Mouse (Mus musculus) neural tube, embryonic 11.5 days (tissue): ENCODE measurements at regions not wholly inside any gene's neighbourhood (a gene's known extent, or its start where the extent isn't known, plus 50 kb on each side); places are given as distances from the start of the nearest gene placed in this dataset.

Source experiments
- ATAC-seq: fragments of 200-750 bp; cut with Nextera tagmentation; 2 replicates; pipeline ENCODE4 v1.8.0; 2017; ENCODE audit warnings: moderate number of reproducible peaks, mild to moderate bottlenecking, moderate TSS enrichment, moderate library complexity; ENCODE audit not compliant: insufficient read depth, low FRiP score, low TSS enrichment
- DNase-seq: peaks from one replicate; pipeline ENCODE4 v3.0.0-alpha.2; 2015; ENCODE audit warnings: low spot score
- H3K27ac ChIP-seq: fragments of 300-500 bp; sonication (generic); 2 replicates; pipeline ENCODE4 v1.5.1; 2014; ENCODE audit warnings: low read depth, mild to moderate bottlenecking, low read length
- H3K27me3 ChIP-seq: fragments of 300-500 bp; sonication (generic); 2 replicates; pipeline ENCODE4 v1.6.1; 2014; ENCODE audit warnings: mild to moderate bottlenecking, low read length, mixed read lengths; ENCODE audit not compliant: control insufficient read depth, insufficient read depth
- H3K36me3 ChIP-seq: fragments of 300-500 bp; sonication (generic); 2 replicates; pipeline ENCODE4 v1.6.1; 2014; ENCODE audit warnings: mild to moderate bottlenecking, low read length, moderate library complexity, mixed read lengths; ENCODE audit not compliant: control insufficient read depth, insufficient read depth
- H3K4me1 ChIP-seq: fragments of 300-500 bp; sonication (generic); 2 replicates; pipeline ENCODE4 v1.6.1; 2014; ENCODE audit warnings: low read length, mixed read lengths; ENCODE audit not compliant: control insufficient read depth, insufficient read depth
- H3K4me2 ChIP-seq: fragments of 300-500 bp; sonication (generic); 2 replicates; pipeline ENCODE4 v1.6.1; 2014; ENCODE audit warnings: low read depth, mild to moderate bottlenecking, moderate library complexity
- H3K4me3 ChIP-seq: fragments of 300-500 bp; sonication (generic); 2 replicates; pipeline ENCODE4 v1.5.1; 2014; ENCODE audit warnings: low read depth, low read length
- H3K9ac ChIP-seq: fragments of 300-500 bp; sonication (generic); 2 replicates; pipeline ENCODE4 v1.6.1; 2014; ENCODE audit warnings: mild to moderate bottlenecking, low read length
- H3K9me3 ChIP-seq: fragments of 300-500 bp; sonication (generic); 2 replicates; pipeline ENCODE4 v1.6.1; 2016; ENCODE audit warnings: low read length; ENCODE audit not compliant: control insufficient read depth
- WGBS: fragments of 180-500 bp; shearing (Covaris S2); extraction: QIAGEN DNeasy Blood & Tissue Kit; methylation state at CpG from one replicate; pipeline ENCODE4 v1.1.7; 2014; 5-methylcytosine and 5-hydroxymethylcytosine counted together

DNA sequence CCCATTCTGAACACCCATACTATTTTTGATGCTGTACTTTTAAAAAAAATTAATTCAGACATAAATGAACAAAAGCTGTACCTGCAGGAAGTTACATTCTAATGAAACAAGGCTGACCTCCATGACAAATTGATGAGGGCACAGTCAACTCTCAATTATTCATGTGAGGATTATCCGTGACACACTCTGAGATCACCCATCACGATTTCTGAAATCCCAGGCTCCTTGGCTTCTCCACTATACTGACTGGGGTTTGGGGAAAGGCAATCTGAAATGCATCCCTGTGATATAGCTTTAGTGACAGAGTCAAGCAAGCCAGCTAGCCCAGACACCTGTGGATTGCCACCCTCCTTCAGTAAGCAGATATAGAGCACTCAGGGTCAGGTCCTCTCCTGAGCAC is 320.9 kb upstream of the Arid1b start:
- WGBS, result 82% methylated on average over 2 of the region's 2 CpGs
- H3K27me3 ChIP-seq, result no peaks in the 10 kb centered on the region
- DNase-seq (no peak), ATAC-seq (no peak)
- no peak overlapping the region for H3K9ac ChIP-seq
- no peak overlapping the region for H3K4me2 ChIP-seq
- H3K4me3 ChIP-seq, result no peak overlapping the region
- H3K4me1 ChIP-seq, result no peaks in the 10 kb centered on the region
- H3K9me3 ChIP-seq, result no peaks in the 10 kb centered on the region
- no peaks in the 10 kb centered on the region for H3K36me3 ChIP-seq
- no peak overlapping the region for H3K27ac ChIP-seq

DNA sequence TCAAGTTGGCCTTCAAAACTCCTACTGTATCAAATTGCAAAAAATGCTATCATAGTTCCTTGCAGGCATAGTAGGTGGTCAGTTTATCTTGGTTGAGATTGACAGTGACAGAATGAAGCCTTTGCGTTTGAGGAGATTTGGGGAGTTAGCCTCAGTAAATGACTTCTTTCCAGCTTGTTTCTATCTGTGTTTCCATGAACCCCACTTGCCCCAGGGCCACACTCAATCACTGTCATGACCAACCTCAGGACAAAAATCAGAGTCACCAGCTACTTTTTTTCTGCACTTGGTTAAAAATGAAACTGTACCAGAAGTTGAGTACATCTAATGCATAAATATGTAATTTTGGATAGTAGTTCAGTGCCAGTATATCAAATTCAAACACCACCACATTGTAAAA is 287.7 kb upstream of the Arid1b start:
- H3K9me3 ChIP-seq, result no peaks in the 10 kb centered on the region
- H3K4me2 ChIP-seq, result no peak overlapping the region
- H3K27me3 ChIP-seq, result no peaks in the 10 kb centered on the region
- no peak overlapping the region for H3K9ac ChIP-seq
- ATAC-seq (no peak), DNase-seq (no peak)
- H3K27ac ChIP-seq, result no peak overlapping the region
- no peaks in the 10 kb centered on the region for H3K4me1 ChIP-seq
- H3K4me3 ChIP-seq, result no peak overlapping the region
- no peaks in the 10 kb centered on the region for H3K36me3 ChIP-seq
- 79% methylated on average over 1 of the region's 1 CpGs for WGBS

DNA sequence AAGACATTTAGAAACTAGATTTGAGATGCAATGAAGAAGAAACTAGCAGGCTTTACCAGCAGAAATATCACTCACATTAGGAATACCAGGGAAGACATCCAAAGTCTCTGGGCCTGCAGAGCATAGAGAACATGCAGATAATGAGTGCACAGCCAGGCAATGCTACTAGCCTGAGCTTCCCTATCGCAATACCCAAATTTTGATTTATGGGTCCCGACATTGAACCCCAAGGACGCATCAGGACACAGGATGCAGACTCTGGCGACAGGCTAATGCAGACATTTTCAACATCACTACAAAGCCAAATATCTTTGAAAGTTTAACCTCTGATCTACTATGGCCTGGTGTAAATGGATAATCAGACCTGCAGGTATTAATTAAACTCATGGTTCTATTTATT is 273.1 kb upstream of the Arid1b start:
- no peaks in the 10 kb centered on the region for H3K36me3 ChIP-seq
- no peak overlapping the region for H3K27ac ChIP-seq
- ATAC-seq, result no peak
- 92% methylated on average over 4 of the region's 4 CpGs for WGBS
- no peak overlapping the region for H3K4me2 ChIP-seq
- H3K4me3 ChIP-seq, result no peak overlapping the region
- H3K9me3 ChIP-seq, result no peaks in the 10 kb centered on the region
- DNase-seq, result no peak
- H3K27me3 ChIP-seq, result no peaks in the 10 kb centered on the region
- no peak overlapping the region for H3K9ac ChIP-seq
- H3K4me1 ChIP-seq, result no peaks in the 10 kb centered on the region

GRCm38 (mm10) chr17:4724031-4724430 is 270.1 kb upstream of the Arid1b start:
- Histone ChIP-seq H3K9me3 (no peaks in the 10 kb centered on the region), H3K27me3 (no peaks in the 10 kb centered on the region), H3K4me3 (no peak overlapping the region), H3K9ac (no peak overlapping the region), H3K27ac (no peak overlapping the region), H3K4me1 (no peaks in the 10 kb centered on the region), H3K36me3 (no peaks in the 10 kb centered on the region), H3K4me2 (no peak overlapping the region)
- ATAC-seq (no peak), DNase-seq (no peak)
- WGBS, result 88% methylated on average over 3 of the region's 3 CpGs

DNA sequence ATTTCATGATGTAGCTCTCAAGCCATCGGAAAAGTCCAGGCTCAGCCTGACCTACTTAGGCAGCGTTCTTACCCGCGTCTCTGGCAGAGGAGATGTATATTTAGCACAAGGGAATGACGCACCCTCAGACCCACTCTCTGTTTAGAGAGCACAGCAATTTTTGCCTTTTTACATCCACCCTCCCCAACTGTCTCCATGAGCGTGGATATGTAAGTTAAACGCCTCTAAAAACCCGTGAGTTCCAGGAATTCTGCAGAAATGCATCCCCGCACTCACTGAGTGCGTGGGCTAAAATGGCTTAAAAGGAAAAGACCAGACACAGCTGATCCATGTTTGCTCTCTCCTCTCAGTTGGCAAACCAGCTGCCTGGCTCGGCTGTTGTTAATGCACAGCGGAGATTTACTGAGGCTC is 267.8 kb upstream of the Arid1b start:
- Histone ChIP-seq H3K36me3 (no peaks in the 10 kb centered on the region), H3K9me3 (no peaks in the 10 kb centered on the region), H3K27me3 (no peaks in the 10 kb centered on the region), H3K4me2 (no peak overlapping the region), H3K4me3 (no peak overlapping the region), H3K4me1 (no peaks in the 10 kb centered on the region), H3K9ac (no peak overlapping the region), H3K27ac (no peak overlapping the region)
- no peak for DNase-seq
- 78% methylated on average over 12 of the region's 12 CpGs for WGBS
- ATAC-seq, result no peak

DNA sequence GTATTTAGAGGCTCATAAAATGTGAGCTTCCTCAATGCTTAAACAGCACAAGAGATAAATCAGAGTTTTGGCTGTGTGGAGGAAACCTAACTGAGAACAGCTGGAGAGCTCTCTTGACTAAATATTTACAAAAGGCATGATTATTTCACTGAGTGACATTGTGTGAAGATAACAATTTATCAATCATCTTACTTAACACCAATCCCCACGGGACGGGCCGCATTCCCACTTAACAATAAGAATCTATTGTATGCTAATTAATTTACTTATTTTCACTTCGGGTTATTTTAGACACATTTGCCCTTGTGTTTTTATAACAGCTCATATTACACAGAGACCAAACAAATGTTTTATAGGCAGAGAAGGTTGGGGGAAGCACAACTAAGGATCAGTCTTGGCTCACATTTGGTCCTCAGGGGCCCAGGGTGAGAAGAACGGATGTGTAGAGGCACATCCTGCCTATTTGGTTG is 259.7 kb upstream of the Arid1b start:
- Histone ChIP-seq H3K36me3 (no peaks in the 10 kb centered on the region), H3K9ac (no peak overlapping the region), H3K4me3 (no peak overlapping the region), H3K27ac (no peak overlapping the region), H3K4me2 (no peak overlapping the region), H3K4me1 (no peaks in the 10 kb centered on the region; the same call in 1 of the 2 replicates), H3K9me3 (no peaks in the 10 kb centered on the region), H3K27me3 (no peaks in the 10 kb centered on the region)
- 60% methylated on average over 5 of the region's 5 CpGs for WGBS
- DNase-seq (no peak), ATAC-seq (no peak)

GRCm38 (mm10) chr17:4735185-4735584 is 258.9 kb upstream of the Arid1b start:
- no peaks in the 10 kb centered on the region; the same call in 1 of the 2 replicates for H3K4me1 ChIP-seq
- no peak overlapping the region for H3K4me2 ChIP-seq
- H3K9ac ChIP-seq, result no peak overlapping the region
- no peaks in the 10 kb centered on the region for H3K9me3 ChIP-seq
- no peak for ATAC-seq
- no peak overlapping the region for H3K4me3 ChIP-seq
- 46% methylated on average over 1 of the region's 1 CpGs for WGBS
- H3K27ac ChIP-seq, result no peak overlapping the region
- no peaks in the 10 kb centered on the region for H3K36me3 ChIP-seq
- no peak for DNase-seq
- no peaks in the 10 kb centered on the region for H3K27me3 ChIP-seq

DNA sequence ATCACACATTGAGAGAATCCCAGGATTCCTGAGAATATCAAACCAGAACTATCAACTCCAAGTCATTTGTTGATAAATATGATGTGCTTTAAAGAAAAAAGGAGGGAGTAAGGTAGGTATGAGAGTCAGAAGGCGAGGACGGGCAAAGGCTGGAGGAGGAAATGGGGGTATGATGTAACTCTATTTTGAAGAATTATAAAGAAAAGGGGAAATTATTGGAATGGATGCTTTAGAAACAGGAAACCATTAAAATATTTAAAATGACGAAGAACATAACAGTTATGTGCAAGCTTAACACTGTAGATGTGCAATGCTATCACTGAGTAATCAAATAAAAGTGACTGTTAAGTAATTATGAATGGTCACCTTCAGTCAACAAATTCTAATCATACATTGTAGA is 257.4 kb upstream of the Arid1b start:
- H3K9me3 ChIP-seq, result no peaks in the 10 kb centered on the region
- 89% methylated on average over 3 of the region's 3 CpGs for WGBS
- no peak for ATAC-seq
- H3K36me3 ChIP-seq, result no peaks in the 10 kb centered on the region
- H3K4me3 ChIP-seq, result no peak overlapping the region
- DNase-seq, result no peak
- H3K27ac ChIP-seq, result no peak overlapping the region
- no peak overlapping the region for H3K4me2 ChIP-seq
- H3K27me3 ChIP-seq, result no peaks in the 10 kb centered on the region
- H3K4me1 ChIP-seq, result peaks cover 4% of the 10 kb centered on the region; the same call in 1 of the 2 replicates
- H3K9ac ChIP-seq, result no peak overlapping the region

DNA sequence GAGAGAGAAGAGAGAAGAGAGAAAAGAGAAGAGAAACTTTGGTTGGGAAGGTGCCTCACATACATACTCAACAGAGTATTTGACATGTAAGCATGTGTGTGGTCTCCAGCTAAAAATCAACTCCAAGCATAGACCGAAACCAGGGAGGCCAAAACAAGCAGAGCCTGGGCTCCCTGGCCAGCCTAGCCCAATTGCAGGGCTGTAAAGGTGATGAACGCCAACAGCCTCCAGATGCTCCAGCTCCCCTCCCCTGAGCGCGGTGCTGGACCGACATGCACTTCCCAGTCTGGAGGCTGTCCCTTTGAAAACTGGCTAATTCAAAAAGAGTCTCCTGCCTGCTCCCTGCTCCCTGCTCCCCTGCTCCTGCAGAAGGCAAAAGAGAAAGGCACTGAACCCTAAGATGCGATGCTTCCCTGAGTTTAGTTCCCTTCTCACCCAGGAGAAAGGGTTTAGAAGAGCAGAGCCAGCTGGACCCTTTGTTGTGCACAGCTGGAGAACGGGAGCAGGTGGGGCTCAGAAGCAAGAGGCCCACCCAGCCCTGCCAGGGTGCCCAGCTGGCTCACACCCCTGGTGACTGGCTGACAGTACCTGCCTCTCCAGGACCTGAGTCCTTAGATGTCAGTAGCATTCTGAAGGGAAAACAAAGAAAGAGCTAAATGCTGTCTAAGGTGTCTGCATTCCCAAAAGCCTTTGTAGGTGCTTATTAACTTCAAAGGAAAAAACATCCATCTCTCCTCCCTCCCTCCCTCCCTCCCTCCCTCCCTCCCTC is 255.2 kb upstream of the Arid1b start:
- ATAC-seq (no peak), DNase-seq (peak; percentile 15)
- Histone ChIP-seq H3K27ac (0 out of 2 replicates have a peak overlapping the region, but pooled peaks have one; percentile 20), H3K4me2 (no peak overlapping the region), H3K27me3 (no peaks in the 10 kb centered on the region), H3K36me3 (no peaks in the 10 kb centered on the region), H3K4me3 (no peak overlapping the region), H3K4me1 (peaks cover 4% of the 10 kb centered on the region; the same call in 1 of the 2 replicates), H3K9me3 (no peaks in the 10 kb centered on the region), H3K9ac (no peak overlapping the region)
- 5% methylated on average over 7 of the region's 7 CpGs for WGBS
